Mouse (Mus musculus) layer of hippocampus, adult 8-10 months (tissue): Measurements from ENCODE around the gene Ms4a12. TPM values are rescaled to one million over a fixed set of nuclear protein-coding genes. Genes with fewer than 3 reads are reported as not detected.

ENCODE experiments used
- total RNA-seq, 4 experiments: library from RNA; stranded (reverse); gene quantifications; 2 replicates each; pipeline ENCODE4 v1.2.4; 2022

Gene Ms4a12
- total RNA-seq, 4 experiments from 2014 or later, result not detected

Other genes with a start within 250 kb of the Ms4a12 start
- gene Ms4a15, start 239.2 kb downstream of the Ms4a12 start, total RNA-seq, result not detected
- not detected for gene Ms4a18, start 214.4 kb downstream of the Ms4a12 start, total RNA-seq
- gene Ms4a8a, start 151.3 kb downstream of the Ms4a12 start, total RNA-seq, result not detected
- not detected for gene 1700017D01Rik, start 101.6 kb downstream of the Ms4a12 start, total RNA-seq
- gene 1700025F22Rik, start 67.1 kb downstream of the Ms4a12 start, total RNA-seq, result not detected
- not detected for gene Ms4a13, start 35.7 kb downstream of the Ms4a12 start, total RNA-seq
- under 1 TPM in 1 of 4 experiments, not detected in 3; 0.09 TPM for gene Ms4a1, start 33.8 kb upstream of the Ms4a12 start, total RNA-seq
- gene Ms4a5, start 51.4 kb upstream of the Ms4a12 start, total RNA-seq, result not detected
- under 1 TPM in 1 of 4 experiments, not detected in 3; 0.10 TPM for gene Ms4a14, start 82.0 kb upstream of the Ms4a12 start, total RNA-seq
- under 1 TPM in 2 of 4 experiments, not detected in 2; 0.18 to 0.50 TPM for gene Ms4a7, start 103.7 kb upstream of the Ms4a12 start, total RNA-seq
- 1 to 10 TPM in 1 of 4 experiments, under 1 TPM in 3; 0.47 to 1.1 (median 0.67) TPM for gene Ms4a4a, start 143.1 kb upstream of the Ms4a12 start, total RNA-seq
- under 1 TPM in 1 of 4 experiments, not detected in 3; 0.82 TPM for gene Ms4a4c, start 172.3 kb upstream of the Ms4a12 start, total RNA-seq
- gene Ms4a4b, start 211.1 kb upstream of the Ms4a12 start, total RNA-seq, result under 1 TPM in 1 of 4 experiments, not detected in 3; 0.66 TPM
- gene Ms4a6c, start 236.9 kb upstream of the Ms4a12 start, total RNA-seq, result 1 to 10 TPM in 3 of 4 experiments, under 1 TPM in 1; 0.76 to 5.8 (median 2.8) TPM